ENCODE assay signal across 8 mouse cellular contexts in the genomic region with DNA sequence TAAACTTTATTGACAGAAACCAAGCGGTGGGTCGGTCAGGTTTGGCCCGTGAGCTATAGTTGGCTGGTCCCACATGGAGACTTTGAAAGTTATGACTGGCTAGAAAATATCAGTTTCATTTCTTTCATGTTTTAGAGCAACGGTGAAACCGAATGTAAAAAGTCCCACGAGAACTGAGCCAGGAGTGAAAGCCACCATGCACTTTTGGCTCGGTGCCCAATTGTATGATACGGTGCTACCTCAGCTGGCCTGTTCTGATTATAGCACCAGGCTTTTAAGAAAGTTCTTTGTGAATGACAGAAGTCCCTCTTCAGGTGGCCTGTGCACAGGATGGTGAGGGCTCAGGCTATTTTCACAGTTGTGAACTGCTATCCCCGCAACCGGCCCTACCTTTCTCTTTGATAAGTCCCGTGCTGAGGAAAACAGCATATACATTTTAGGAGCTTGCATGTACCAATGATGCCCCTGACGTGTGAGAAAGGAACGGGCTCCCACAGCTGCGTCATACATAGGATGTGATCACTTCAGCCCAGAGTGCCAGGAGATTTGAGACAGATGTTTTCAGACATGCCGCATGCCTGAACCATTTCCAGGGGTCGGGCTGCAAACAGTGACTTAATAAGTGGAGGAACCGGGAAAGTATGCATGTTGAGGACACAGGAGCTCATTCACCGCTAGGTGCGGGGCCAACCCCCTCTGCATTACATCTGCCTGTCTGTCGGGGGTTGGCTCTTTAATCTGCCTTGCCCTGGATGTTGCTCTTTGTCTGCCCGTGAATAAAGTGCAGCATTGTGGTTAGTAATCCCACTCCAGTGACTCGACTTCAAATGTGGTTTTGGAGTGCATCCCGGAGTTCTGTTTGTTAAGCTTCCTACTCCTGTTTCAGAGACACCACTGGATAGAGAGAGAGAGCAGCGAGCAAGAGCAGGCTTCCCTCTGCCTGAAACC.
DNase-seq lines count a peak whose midpoint lies in the region; ATAC-seq and TF ChIP-seq lines count a peak whose summit lies in the region.

No protein-coding gene starts in this region.

- no peak overlapping the region for H3K9ac ChIP-seq in liver, embryonic 16.5 days (ENCODE audit: low read depth, low read length)
- no peak overlapping the region for H3K9ac ChIP-seq in liver, embryonic 12.5 days
- H3K9ac ChIP-seq in heart, embryonic 13.5 days = peak overlapping the region; percentile 65
- H3K9ac ChIP-seq in kidney, postnatal 0 days (ENCODE audit: low read depth, low read length) = 0 out of 2 replicates have a peak overlapping the region, but pooled peaks have one; percentile 23

- no peak overlapping the region for H3K27ac ChIP-seq in liver, embryonic 16.5 days (ENCODE audit: low read length)
- H3K27ac ChIP-seq in liver, embryonic 12.5 days = no peak overlapping the region
- peak overlapping the region; percentile 78 for H3K27ac ChIP-seq in embryonic fibroblast, embryonic 13.5 days (ENCODE audit: insufficient read depth, low read length)
- H3K27ac ChIP-seq in heart, embryonic 13.5 days (replicated peaks) = peak overlapping the region; percentile 80
- H3K27ac ChIP-seq in kidney, postnatal 0 days = no peak overlapping the region

- H3K27me3 ChIP-seq in liver, embryonic 16.5 days (ENCODE audit: control insufficient read depth, insufficient read depth, low read depth, low read length) = no peaks in the 10 kb centered on the region
- H3K27me3 ChIP-seq in liver, embryonic 12.5 days (replicated peaks) = no peaks in the 10 kb centered on the region
- no peaks in the 10 kb centered on the region for H3K27me3 ChIP-seq in heart, embryonic 13.5 days (replicated peaks)
- H3K27me3 ChIP-seq in kidney, postnatal 0 days (ENCODE audit: insufficient read depth, low read length) = no peaks in the 10 kb centered on the region

- H3K4me3 ChIP-seq in liver, embryonic 16.5 days (ENCODE audit: low read depth, low read length) = no peak overlapping the region
- H3K4me3 ChIP-seq in liver, embryonic 12.5 days = no peak overlapping the region
- H3K4me3 ChIP-seq in embryonic fibroblast, embryonic 13.5 days (ENCODE audit: insufficient read depth, low read length) = peak overlapping the region; percentile 50
- peak overlapping the region; percentile 34 for H3K4me3 ChIP-seq in heart, embryonic 13.5 days
- H3K4me3 ChIP-seq in kidney, postnatal 0 days (replicated peaks; ENCODE audit: low read depth, low read length) = no peak overlapping the region

- H3K36me3 ChIP-seq in liver, embryonic 16.5 days (ENCODE audit: control insufficient read depth, insufficient read depth) = no peaks in the 10 kb centered on the region
- no peaks in the 10 kb centered on the region for H3K36me3 ChIP-seq in liver, embryonic 12.5 days
- peaks cover under 1% of the 10 kb centered on the region; the same call in 1 of the 2 replicates for H3K36me3 ChIP-seq in heart, embryonic 13.5 days
- H3K36me3 ChIP-seq in kidney, postnatal 0 days (ENCODE audit: insufficient read depth, low read length) = no peaks in the 10 kb centered on the region

- no peak for TF ChIP-seq CTCF in embryonic fibroblast, embryonic 13.5 days (IDR thresholded peaks at IDR 0.05; ENCODE audit: borderline replicate concordance, insufficient read depth, low read length)
- 0 out of 2 replicates have a peak, but pooled peaks have one; percentile 11 for TF ChIP-seq CTCF in kidney, postnatal 0 days (IDR thresholded peaks at IDR 0.05; ENCODE audit: low read depth)

- 63% methylated on average over 24 of the region's 24 CpGs for WGBS in liver, embryonic 16.5 days (ENCODE audit: insufficient replicate concordance)
- 68% methylated on average over 24 of the region's 24 CpGs for WGBS in liver, embryonic 12.5 days (ENCODE audit: insufficient replicate concordance)
- 30% methylated on average over 24 of the region's 24 CpGs for WGBS in heart, embryonic 13.5 days
- WGBS in kidney, postnatal 0 days = 48% methylated on average over 24 of the region's 24 CpGs

- H3K4me2 ChIP-seq in liver, embryonic 16.5 days (ENCODE audit: low read depth, low read length) = no peak overlapping the region
- no peak overlapping the region for H3K4me2 ChIP-seq in liver, embryonic 12.5 days
- H3K4me2 ChIP-seq in heart, embryonic 13.5 days = peak overlapping the region; percentile 66
- peak overlapping the region; percentile 43 for H3K4me2 ChIP-seq in kidney, postnatal 0 days (ENCODE audit: low read length)

- H3K9me3 ChIP-seq in liver, embryonic 16.5 days (replicated peaks; ENCODE audit: control insufficient read depth, low read length) = no peaks in the 10 kb centered on the region
- H3K9me3 ChIP-seq in liver, embryonic 12.5 days (replicated peaks) = no peaks in the 10 kb centered on the region
- H3K9me3 ChIP-seq in heart, embryonic 13.5 days = no peaks in the 10 kb centered on the region
- no peaks in the 10 kb centered on the region for H3K9me3 ChIP-seq in kidney, postnatal 0 days (replicated peaks; ENCODE audit: low read length)

- peak; percentile 68 for DNase-seq in kidney, postnatal 0 days (ENCODE audit: low spot score)
- DNase-seq in lung, postnatal 36 days = peak; percentile 68
- DNase-seq in right cerebral cortex, postnatal 10 days (ENCODE audit: low spot score in 2 of 2) = peak; percentile 49 to 62
- DNase-seq in adrenal gland, postnatal 4 days (ENCODE audit: low spot score in 2 of 2) = no peak

- peak; percentile 27; the same call in 1 of the 2 replicates for TF ChIP-seq POLR2A in embryonic fibroblast, embryonic 13.5 days (IDR thresholded peaks at IDR 0.05; ENCODE audit: low read depth, low read length)

- H3K4me1 ChIP-seq in liver, embryonic 16.5 days (ENCODE audit: control insufficient read depth, low read depth, low read length) = no peaks in the 10 kb centered on the region
- H3K4me1 ChIP-seq in liver, embryonic 12.5 days = no peaks in the 10 kb centered on the region
- peaks cover 16% of the 10 kb centered on the region for H3K4me1 ChIP-seq in embryonic fibroblast, embryonic 13.5 days (ENCODE audit: control insufficient read depth, insufficient read depth, low read length)
- H3K4me1 ChIP-seq in heart, embryonic 13.5 days = peaks cover 57% of the 10 kb centered on the region
- H3K4me1 ChIP-seq in kidney, postnatal 0 days (replicated peaks; ENCODE audit: insufficient read depth, low read length) = peaks cover 3% of the 10 kb centered on the region; the same call in 1 of the 2 replicates

- ATAC-seq in liver, embryonic 16.5 days (ENCODE audit: low read depth) = 0 out of 2 replicates have a peak, but pooled peaks have one; percentile 21
- no peak for ATAC-seq in liver, embryonic 12.5 days
- ATAC-seq in heart, embryonic 13.5 days (ENCODE audit: extremely low read depth, insufficient number of reproducible peaks, low FRiP score, low TSS enrichment) = peak; percentile 56
- no peak for ATAC-seq in kidney, postnatal 0 days (replicated peaks; ENCODE audit: low FRiP score, low read depth)

Comparison
In these comparisons a context has a peak if more than half of its experiments do, and no peak if none do; other contexts are left out.
1. ATAC-seq: peak in liver, embryonic 16.5 days (single experiment) and heart, embryonic 13.5 days (single experiment); none in liver, embryonic 12.5 days (single experiment) and kidney, postnatal 0 days (single experiment).
2. H3K27ac ChIP-seq: peak in embryonic fibroblast, embryonic 13.5 days (single experiment) and heart, embryonic 13.5 days (single experiment); none in liver, embryonic 16.5 days (single experiment), liver, embryonic 12.5 days (single experiment) and kidney, postnatal 0 days (single experiment).
3. H3K4me2 ChIP-seq: peak in heart, embryonic 13.5 days (single experiment) and kidney, postnatal 0 days (single experiment); none in liver, embryonic 16.5 days (single experiment) and liver, embryonic 12.5 days (single experiment).
4. H3K4me3 ChIP-seq: peak in embryonic fibroblast, embryonic 13.5 days (single experiment) and heart, embryonic 13.5 days (single experiment); none in liver, embryonic 16.5 days (single experiment), liver, embryonic 12.5 days (single experiment) and kidney, postnatal 0 days (single experiment).
5. H3K9ac ChIP-seq: peak in heart, embryonic 13.5 days (single experiment) and kidney, postnatal 0 days (single experiment); none in liver, embryonic 16.5 days (single experiment) and liver, embryonic 12.5 days (single experiment).
6. DNase-seq: peak in kidney, postnatal 0 days (single experiment), lung, postnatal 36 days (single experiment) and right cerebral cortex, postnatal 10 days (2 of 2); none in adrenal gland, postnatal 4 days (0 of 2).